Mouse (Mus musculus): ENCODE results near the gene Aqp8.

- no peak for TF ChIP-seq FLI1 (IDR thresholded peaks at IDR 0.05; ENCODE audit: low read length)
- TF ChIP-seq GATA1 (IDR thresholded peaks at IDR 0.05; ENCODE audit: borderline replicate concordance, low read length), result no peak
Measured at GRCm38 (mm10) chr7:123487703-123488102, 25.6 kb downstream of the Aqp8 start.

Data from megakaryocyte, embryonic 14.5 days (primary cell).